Mouse (Mus musculus) heart, postnatal 0 days (tissue): ENCODE measurements at regions not wholly inside any gene's neighbourhood (a gene's known extent, or its start where the extent isn't known, plus 50 kb on each side); places are given as distances from the start of the nearest gene placed in this dataset.

Experiments used
- CTCF ChIP-seq: IDR thresholded peaks from 2 replicates; pipeline ENCODE4 v1.5.1; 2016; ENCODE audit warnings: antibody characterized with exemption, control low read depth, low read depth
- EP300 ChIP-seq: IDR thresholded peaks from 2 replicates; pipeline ENCODE4 v1.6.1; 2016; ENCODE audit warnings: antibody characterized with exemption, low read depth

GRCm38 (mm10) chr7:136021071-136021470, 304.9 kb upstream of the Mki67 start:
- no peak for TF ChIP-seq EP300
- TF ChIP-seq CTCF, result no peak
